Mouse (Mus musculus): ENCODE data around the gene Rimbp2.

Gene Rimbp2

GRCm38 (mm10) chr5:128932776-128933175 is 20.5 kb downstream of the Rimbp2 start:
- DNase-seq (ENCODE audit: low spot score in 2 of 2), result no peak

DNA sequence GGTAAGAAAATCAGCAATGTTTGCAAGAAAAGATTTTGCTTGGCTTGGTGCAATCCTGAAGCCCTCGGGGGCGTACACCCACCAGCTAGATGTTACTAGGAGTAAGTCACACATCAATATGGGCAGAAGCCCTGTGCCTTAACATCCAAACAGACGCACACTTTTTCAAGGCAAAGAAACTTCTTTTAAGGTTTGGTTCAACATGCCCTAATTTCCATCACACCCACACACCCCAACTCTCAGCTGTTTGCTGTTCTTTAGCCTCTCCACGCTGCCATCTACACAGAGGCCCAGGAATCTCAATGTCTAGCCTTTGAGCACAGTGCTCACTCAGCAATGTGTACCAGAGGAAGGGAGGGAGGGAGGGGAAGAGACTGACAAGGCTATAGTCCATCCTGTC is 28.2 kb downstream of the Rimbp2 start:
- no peak for DNase-seq (ENCODE audit: low spot score in 2 of 2)

DNA sequence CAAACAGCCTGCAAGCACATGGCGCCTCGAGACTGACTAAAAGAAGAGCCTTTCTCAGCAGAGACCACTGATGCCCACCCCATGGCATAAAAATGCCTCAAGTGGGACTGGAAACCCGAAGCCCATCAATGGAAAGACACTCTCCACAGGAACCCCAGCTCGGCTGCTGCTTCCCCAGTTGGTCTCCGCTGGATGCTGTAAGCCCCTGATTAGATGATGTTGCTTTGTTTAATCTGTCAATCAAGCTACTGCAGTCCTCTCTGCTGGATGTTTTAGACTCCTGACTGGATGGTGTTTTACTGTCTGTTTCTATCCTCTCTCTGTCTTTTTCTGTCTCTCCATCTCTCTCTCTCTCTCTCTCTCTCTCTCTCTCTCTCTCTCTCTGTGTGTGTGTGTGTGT is 33.2 kb downstream of the Rimbp2 start:
- no peak for DNase-seq (ENCODE audit: low spot score in 2 of 2)

DNA sequence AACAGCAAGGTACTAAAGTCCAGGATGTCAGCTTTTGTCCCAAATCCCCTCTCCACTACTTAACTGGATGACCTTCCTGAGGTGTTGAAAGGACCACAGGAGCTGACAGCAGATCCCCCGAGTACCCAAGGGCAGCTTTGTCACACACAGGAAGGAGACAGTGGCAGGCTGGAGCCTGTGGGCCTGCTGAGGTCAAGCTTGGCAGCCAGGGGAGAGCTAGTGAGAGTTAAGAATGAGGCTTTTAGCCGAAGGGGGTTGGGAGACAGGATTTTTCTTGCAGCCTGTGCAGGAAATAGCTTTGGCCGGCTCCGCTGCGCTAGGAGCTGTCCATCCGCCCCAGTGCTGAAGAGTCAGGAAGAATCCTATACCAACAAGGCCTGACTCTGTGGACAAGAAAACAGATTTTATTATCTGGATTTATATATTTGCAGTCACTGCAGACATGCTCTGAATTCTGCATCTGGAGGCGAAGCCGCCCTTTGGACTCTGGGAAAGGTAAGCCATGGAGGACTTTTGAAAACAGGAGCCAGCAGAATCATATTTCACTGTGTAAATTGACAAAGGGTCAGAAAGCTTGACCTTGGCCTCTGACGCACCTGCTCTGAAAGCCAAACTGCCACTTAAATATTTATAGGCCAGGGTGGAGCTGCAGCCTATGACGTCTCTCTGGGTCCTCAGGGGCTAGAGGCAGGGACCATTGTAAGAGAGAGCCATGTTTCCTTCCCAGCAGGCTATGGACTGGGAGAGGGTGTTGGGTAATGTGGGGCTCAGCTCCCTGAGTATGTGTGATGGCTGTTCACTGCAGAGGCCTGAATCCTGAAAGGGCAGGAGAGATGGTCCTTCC is 35.9 kb downstream of the Rimbp2 start:
- peak in 1 of 2 experiments; percentile 5 for DNase-seq (ENCODE audit: low spot score in 2 of 2)

GRCm38 (mm10) chr5:128913820-128914219 is 39.5 kb downstream of the Rimbp2 start:
- DNase-seq (ENCODE audit: low spot score in 2 of 2), result no peak

DNA sequence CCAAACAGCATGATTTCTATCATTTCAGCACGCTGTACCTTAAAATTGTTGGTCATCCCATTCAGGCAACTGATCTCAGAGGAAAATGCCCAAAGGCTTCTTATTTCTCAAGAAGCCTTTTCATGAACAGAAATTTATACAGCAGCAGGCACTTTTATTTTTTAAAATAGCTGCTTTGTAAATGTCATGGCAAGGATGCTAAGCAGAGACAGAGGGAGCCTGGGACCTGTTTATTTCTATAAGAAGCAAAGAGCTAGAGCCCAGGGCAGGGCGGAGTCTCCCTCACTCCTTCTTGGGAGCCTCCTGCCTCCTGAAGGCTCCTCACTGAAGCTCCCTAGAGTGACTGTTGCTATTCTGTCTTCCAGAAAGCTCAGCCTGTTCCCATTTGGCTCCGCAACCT is 40.9 kb downstream of the Rimbp2 start:
- DNase-seq (ENCODE audit: low spot score in 2 of 2), result no peak

- no peak for DNase-seq (ENCODE audit: low spot score in 2 of 2)
These were observed 41.7 kb downstream of the Rimbp2 start for GRCm38 (mm10) chr5:128911593-128911992.

GRCm38 (mm10) chr5:128904113-128904512 is 49.2 kb downstream of the Rimbp2 start:
- no peak for DNase-seq (ENCODE audit: low spot score in 2 of 2)

GRCm38 (mm10) chr5:128903120-128903519 is 50.2 kb downstream of the Rimbp2 start:
- DNase-seq (ENCODE audit: low spot score in 2 of 2), result no peak

DNA sequence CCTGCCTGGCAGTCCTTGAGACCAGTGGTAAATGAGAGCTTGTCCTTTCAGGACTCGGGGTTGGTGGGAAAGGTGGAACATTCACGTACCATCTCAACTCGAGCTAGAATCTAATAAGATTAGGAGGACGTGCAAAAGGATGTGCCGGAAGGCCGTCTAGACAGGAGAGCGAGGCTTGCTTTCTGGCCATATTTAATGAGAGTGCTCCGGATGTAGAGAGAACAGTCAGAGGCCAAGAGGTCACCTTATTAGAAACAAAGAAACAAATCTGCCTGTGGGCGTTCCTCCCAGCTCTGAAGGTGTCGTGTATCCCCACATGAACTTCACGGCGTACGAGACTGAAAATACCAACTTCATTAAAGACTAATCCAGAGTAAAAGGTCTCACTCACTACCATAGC is 53.3 kb downstream of the Rimbp2 start:
- DNase-seq (ENCODE audit: low spot score in 2 of 2), result no peak

DNA sequence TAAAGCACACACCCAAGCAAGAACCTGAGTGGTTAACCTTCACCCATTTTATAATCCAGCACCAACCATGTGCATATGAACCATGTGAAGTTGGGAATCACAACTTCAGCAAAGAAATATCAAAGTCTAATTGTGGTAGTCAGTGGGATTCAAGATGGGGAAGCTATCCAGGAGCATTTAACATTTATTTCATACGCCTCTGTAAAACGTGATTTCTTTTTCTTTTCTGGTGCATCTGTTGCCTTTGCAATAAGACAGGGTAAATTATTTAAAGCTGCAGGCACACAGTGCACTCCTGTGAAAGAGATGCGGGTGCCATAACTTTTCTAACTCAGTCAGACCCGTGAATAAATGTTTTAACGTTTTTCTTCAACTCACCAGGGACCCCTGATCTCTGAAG is 58.4 kb downstream of the Rimbp2 start:
- DNase-seq (ENCODE audit: low spot score in 2 of 2), result no peak

- DNase-seq (ENCODE audit: low spot score in 2 of 2), result no peak
These were observed 65.7 kb downstream of the Rimbp2 start for GRCm38 (mm10) chr5:128887546-128887945.

GRCm38 (mm10) chr5:128884320-128884719 is 69.0 kb downstream of the Rimbp2 start:
- no peak for DNase-seq (ENCODE audit: low spot score in 2 of 2)

DNA sequence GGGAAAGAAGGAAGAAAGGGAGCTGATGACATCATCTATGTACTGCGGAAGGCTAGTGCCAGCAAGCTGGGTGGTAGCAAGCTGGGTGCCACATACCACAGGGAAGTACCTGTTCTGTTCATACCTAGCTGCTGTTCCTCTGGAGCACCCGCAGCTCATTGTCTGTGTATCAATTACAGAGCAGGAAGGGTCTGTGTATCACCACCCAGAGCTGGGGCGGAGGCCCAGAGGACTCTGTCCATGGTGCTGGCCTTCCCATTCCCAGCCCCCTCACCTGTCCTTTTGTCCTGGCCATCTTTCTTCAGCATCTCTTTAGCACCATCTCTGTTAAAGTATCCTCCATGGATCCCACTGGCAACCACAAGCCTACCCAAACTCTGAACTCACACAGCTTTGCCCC is 74.2 kb downstream of the Rimbp2 start:
- no peak for DNase-seq (ENCODE audit: low spot score in 2 of 2)

DNA sequence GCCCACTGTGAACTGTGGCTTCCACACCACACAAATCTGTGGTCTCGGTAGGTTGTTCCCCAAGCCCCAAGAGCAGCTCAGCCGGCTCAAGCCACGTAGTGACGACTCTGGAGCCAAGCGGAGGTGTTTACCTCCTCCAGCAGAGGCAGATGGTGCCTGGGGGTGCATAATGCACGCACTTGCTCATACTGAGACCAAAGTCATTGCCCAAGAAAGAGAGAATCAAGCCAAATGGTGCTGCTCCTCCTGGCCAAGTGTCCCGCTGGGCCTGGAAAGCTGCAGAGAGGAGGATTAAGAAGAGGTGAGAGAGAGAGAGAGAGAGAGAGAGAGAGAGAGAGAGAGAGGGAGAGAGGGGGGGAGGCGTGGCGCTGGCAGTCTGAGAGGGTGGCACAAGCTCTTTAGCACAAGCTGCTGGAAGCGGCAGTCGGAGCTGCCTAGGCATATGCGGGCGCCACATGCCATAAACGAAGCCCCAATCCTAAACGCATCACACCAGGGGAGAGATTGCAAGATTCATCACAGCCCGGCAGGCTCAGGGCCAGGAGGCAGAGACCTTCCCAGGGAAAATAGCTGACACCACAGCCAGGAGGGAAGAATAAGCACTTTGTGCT is 75.8 kb downstream of the Rimbp2 start:
- DNase-seq (ENCODE audit: low spot score in 2 of 2), result no peak

- no peak for DNase-seq (ENCODE audit: low spot score in 2 of 2)
These were observed 81.6 kb downstream of the Rimbp2 start for GRCm38 (mm10) chr5:128871706-128872105.

- DNase-seq (ENCODE audit: low spot score in 2 of 2), result no peak
These were observed 86.5 kb downstream of the Rimbp2 start for GRCm38 (mm10) chr5:128866811-128867210.

DNA sequence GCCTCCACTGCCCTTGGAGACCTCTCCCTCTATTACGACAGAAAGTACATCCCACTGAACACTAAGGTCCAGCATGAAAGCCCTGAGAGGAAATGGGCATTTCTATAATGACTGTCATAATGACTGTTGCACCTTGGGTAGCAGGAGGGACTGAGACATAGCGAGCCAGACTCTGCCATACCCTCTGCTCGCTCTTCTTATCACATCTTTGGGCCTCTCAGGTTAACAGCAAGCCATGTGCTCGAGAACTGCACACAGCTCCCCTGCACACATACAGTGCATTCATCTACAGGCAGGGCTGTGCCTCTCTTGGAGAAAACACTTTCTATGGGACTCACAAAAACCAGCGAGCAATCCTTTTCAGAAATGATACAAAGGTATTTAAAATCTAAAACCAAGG is 87.0 kb downstream of the Rimbp2 start:
- DNase-seq (ENCODE audit: low spot score in 2 of 2), result no peak

DNA sequence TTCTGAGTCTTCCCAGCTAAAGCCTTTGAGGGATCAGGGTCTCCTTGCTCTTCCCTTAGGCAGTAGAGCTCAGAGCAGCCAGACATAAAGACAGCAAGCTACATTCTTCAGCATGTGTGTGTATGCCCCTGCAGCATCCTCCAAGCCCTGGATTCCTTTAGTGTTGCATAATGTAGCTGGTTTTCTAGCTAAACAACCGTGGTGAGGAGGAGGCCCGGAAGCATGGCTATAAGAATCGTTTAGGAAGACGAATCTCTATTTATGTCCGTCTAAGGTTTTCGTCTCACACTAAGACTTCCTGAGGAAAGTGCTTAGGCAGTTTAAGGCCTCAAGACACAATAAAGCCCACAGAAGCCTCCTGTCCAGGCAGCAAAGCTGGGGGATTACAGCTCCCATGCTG is 89.8 kb downstream of the Rimbp2 start:
- DNase-seq (ENCODE audit: low spot score in 2 of 2), result no peak

DNA sequence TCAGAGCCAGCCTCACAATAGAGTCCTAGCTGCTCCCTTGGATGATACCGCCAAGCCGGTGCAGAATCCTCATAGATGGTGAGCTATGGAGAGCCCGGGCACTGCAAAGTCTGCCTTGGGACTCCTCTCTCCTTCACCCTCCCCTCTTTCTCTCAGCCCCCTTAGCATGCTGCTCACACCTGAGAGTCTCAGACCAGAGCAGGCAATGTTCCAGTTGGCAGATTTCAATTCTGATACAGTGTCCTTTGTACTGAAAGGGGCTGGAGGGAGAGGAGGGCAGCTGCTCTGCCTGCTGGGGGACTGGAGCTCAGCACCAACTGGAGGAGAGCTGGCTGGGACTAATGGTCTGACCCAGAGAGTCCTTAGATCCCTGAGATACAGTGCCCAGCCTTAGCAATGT is 92.4 kb downstream of the Rimbp2 start:
- DNase-seq (ENCODE audit: low spot score in 2 of 2), result no peak

DNA sequence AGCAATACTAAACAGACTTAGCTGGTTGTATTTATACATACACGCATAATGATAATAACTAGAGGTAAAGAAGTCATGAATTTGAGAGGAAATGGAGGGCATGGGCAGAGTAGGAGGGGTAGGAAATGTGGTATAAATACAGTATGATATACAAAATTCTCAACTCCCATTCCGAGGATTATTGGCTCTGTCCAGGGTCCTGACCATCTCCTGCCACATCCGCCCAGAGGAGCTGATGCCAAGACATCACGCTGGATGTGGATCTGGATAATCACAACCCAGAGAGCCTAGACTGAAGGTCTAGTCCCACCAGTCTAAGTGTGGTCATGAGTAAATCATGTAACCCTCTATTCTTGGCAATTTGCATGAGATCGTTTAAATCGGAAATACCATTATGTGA is 100.5 kb downstream of the Rimbp2 start:
- no peak for DNase-seq (ENCODE audit: low spot score in 2 of 2)

DNA sequence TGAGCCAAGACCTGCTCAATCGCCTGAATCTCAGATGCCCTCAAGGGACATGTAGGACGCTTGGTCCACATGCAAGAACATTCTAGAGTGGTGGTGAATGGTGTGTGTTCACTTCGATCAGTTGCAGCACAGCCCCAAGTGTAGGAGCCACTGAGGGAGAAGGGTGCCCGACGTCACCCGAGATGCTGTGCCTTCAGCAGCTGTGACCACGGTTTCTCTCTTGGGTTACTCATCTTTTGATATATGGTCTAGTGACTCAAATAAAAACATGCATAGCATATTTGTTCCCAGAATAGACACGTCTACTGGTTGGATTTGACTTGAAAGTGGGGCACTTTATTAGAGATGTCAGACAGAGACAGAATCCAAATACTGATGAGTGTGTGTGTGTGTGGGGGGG is 105.5 kb downstream of the Rimbp2 start:
- DNase-seq (ENCODE audit: low spot score in 2 of 2), result no peak

- no peak for DNase-seq (ENCODE audit: low spot score in 2 of 2)
These were observed 106.7 kb downstream of the Rimbp2 start for GRCm38 (mm10) chr5:128846433-128847040.

Measured in heart, adult 9 months (tissue).